Mouse (Mus musculus): ENCODE measurements around the gene Gm45140. TPM values are rescaled to one million over a fixed set of nuclear protein-coding genes. Genes with fewer than 3 reads are reported as not detected.

The Gm45140 gene
- polyA plus RNA-seq, 1 experiment from 2014 or later = 3.3 TPM

DNA sequence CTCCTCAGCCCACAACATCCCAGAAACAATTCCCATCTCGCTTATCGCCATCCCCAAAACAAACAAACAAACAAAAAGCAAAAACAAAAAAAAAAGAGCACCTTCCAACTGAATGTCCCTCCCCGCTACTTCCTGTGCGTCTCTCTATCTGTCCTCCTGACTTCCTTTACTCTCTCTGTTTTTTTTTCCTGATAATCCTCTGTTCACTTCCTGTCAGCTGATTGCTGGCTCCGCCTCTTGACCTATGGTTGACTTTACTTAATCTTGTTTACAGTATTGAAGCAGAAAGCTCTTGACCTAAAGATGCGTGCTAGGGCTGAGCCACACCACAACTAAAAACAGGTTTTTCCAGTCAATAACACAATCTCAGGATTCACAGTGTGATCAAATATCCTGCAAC, 87.1 kb downstream of the Gm45140 start:
- Histone ChIP-seq H3K36me3 (ENCODE audit: insufficient read depth) (no peaks in the 10 kb centered on the region), H3K27me3 (ENCODE audit: insufficient read depth, low read length) (no peaks in the 10 kb centered on the region), H3K27ac (ENCODE audit: low read depth) (peak overlapping the region; percentile 33; the same call in 1 of the 2 replicates), H3K9ac (no peak overlapping the region), H3K4me3 (ENCODE audit: low read depth, low read length) (no peak overlapping the region), H3K4me1 (ENCODE audit: insufficient read depth) (no peaks in the 10 kb centered on the region), H3K9me3 (ENCODE audit: low read depth, low read length) (no peaks in the 10 kb centered on the region), H3K4me2 (no peak overlapping the region)
- no peak for ATAC-seq (ENCODE audit: insufficient read depth)
- peak; percentile 67 for DNase-seq
- 62% methylated on average over 6 of the region's 6 CpGs for WGBS
- TF ChIP-seq CTCF (IDR thresholded peaks at IDR 0.05; ENCODE audit: low read depth) = no peak

GRCm38 (mm10) chr6:87748078-87748477, 87.5 kb downstream of the Gm45140 start:
- Histone ChIP-seq H3K36me3 (ENCODE audit: insufficient read depth) (no peaks in the 10 kb centered on the region), H3K4me3 (ENCODE audit: low read depth, low read length) (no peak overlapping the region), H3K9me3 (ENCODE audit: low read depth, low read length) (no peaks in the 10 kb centered on the region), H3K4me1 (ENCODE audit: insufficient read depth) (no peaks in the 10 kb centered on the region), H3K9ac (no peak overlapping the region), H3K4me2 (no peak overlapping the region), H3K27ac (ENCODE audit: low read depth) (peak overlapping the region; percentile 33; the same call in 1 of the 2 replicates), H3K27me3 (ENCODE audit: insufficient read depth, low read length) (no peaks in the 10 kb centered on the region)
- no peak for TF ChIP-seq CTCF (IDR thresholded peaks at IDR 0.05; ENCODE audit: low read depth)
- no peak for DNase-seq
- 75% methylated on average over 2 of the region's 2 CpGs for WGBS
- ATAC-seq (ENCODE audit: insufficient read depth) = no peak

DNA sequence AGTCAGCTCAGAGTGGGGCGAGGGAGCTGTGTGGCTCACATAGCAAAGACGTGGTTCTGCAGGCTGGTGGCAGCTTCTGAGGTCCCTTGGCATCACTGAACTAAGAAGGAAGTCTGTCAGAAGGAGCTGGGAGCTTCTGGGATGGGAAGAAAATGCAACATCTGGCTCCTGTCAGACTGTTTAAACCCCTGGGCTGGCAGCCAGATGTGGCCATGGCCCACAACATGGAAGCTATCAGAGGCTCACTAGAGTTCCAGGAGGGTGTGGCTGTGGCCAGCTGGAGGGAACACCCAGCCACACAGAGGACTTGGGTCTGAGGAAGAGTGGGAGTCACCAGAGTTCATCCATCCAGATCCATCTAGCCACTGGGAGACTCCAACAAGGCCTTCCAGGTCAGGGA, 88.7 kb downstream of the Gm45140 start:
- no peaks in the 10 kb centered on the region for H3K4me1 ChIP-seq (ENCODE audit: insufficient read depth)
- H3K4me3 ChIP-seq (ENCODE audit: low read depth, low read length) = no peak overlapping the region
- ATAC-seq (ENCODE audit: insufficient read depth) (peak; percentile 89), DNase-seq (peak; percentile 89)
- no peaks in the 10 kb centered on the region for H3K36me3 ChIP-seq (ENCODE audit: insufficient read depth)
- no peak for TF ChIP-seq CTCF (IDR thresholded peaks at IDR 0.05; ENCODE audit: low read depth)
- H3K9me3 ChIP-seq (ENCODE audit: low read depth, low read length) = no peaks in the 10 kb centered on the region
- 45% methylated on average over 2 of the region's 2 CpGs for WGBS
- no peak overlapping the region for H3K9ac ChIP-seq
- H3K4me2 ChIP-seq = no peak overlapping the region
- H3K27me3 ChIP-seq (ENCODE audit: insufficient read depth, low read length) = no peaks in the 10 kb centered on the region
- H3K27ac ChIP-seq (ENCODE audit: low read depth) = peak overlapping the region; percentile 26; the same call in 1 of the 2 replicates

DNA sequence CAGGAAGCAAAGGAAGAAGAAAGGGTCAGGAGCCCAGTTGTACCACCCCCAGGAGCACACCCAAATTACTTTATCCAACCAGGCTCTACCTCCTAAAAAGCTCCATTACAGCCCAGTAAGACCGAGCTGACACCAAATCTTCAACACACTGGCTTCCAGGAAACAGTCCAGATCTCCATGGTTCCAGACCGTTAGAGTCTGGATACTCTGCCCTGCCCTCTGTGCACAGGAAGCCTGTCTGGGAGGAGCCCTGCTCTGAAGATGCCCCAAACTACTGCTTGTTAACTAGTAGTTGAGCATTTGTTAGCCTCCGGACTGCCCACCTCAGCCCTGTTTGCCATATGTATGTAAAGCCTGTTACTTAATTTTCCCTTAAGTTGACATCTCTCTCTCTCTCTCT, 89.5 kb downstream of the Gm45140 start:
- peak; percentile 64 for DNase-seq
- no peaks in the 10 kb centered on the region for H3K27me3 ChIP-seq (ENCODE audit: insufficient read depth, low read length)
- WGBS = 39% methylated on average over 3 of the region's 3 CpGs
- no peaks in the 10 kb centered on the region for H3K9me3 ChIP-seq (ENCODE audit: low read depth, low read length)
- ATAC-seq (ENCODE audit: insufficient read depth) = no peak
- no peak overlapping the region for H3K4me2 ChIP-seq
- no peak overlapping the region for H3K9ac ChIP-seq
- no peaks in the 10 kb centered on the region for H3K36me3 ChIP-seq (ENCODE audit: insufficient read depth)
- H3K4me1 ChIP-seq (ENCODE audit: insufficient read depth) = no peaks in the 10 kb centered on the region
- peak overlapping the region; percentile 21; the same call in 1 of the 2 replicates for H3K27ac ChIP-seq (ENCODE audit: low read depth)
- H3K4me3 ChIP-seq (ENCODE audit: low read depth, low read length) = no peak overlapping the region
- TF ChIP-seq CTCF (IDR thresholded peaks at IDR 0.05; ENCODE audit: low read depth) = no peak

DNA sequence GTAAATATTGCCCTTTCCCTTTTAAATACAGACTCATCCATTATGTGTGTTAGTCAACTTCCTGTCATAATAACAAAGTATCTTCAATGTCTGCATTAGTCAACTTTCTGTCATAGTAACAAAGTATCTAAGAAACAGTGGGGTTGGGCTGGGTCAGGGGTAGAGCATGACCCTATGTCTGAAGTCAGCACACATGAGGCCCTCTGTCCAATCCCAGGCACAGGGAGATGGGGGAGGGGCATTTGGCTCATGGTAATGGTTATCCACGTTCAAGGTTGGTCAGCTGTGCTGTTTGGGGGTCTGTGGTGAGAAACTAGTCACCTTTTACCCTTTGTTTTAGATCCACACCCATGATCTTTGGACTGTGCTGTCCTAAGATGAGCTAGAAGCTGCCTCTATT, 90.3 kb downstream of the Gm45140 start:
- Histone ChIP-seq H3K4me1 (ENCODE audit: insufficient read depth) (peaks cover 5% of the 10 kb centered on the region; the same call in 1 of the 2 replicates), H3K4me2 (no peak overlapping the region), H3K9ac (no peak overlapping the region), H3K36me3 (ENCODE audit: insufficient read depth) (no peaks in the 10 kb centered on the region), H3K27ac (ENCODE audit: low read depth) (no peak overlapping the region), H3K27me3 (ENCODE audit: insufficient read depth, low read length) (no peaks in the 10 kb centered on the region), H3K4me3 (ENCODE audit: low read depth, low read length) (no peak overlapping the region), H3K9me3 (ENCODE audit: low read depth, low read length) (no peaks in the 10 kb centered on the region)
- 41% methylated on average over 1 of the region's 1 CpGs for WGBS
- TF ChIP-seq CTCF (IDR thresholded peaks at IDR 0.05; ENCODE audit: low read depth) = no peak
- DNase-seq (no peak), ATAC-seq (ENCODE audit: insufficient read depth) (no peak)

GRCm38 (mm10) chr6:87744632-87745031, 91.0 kb downstream of the Gm45140 start:
- no peak for TF ChIP-seq CTCF (IDR thresholded peaks at IDR 0.05; ENCODE audit: low read depth)
- no peak overlapping the region for H3K27ac ChIP-seq (ENCODE audit: low read depth)
- H3K4me3 ChIP-seq (ENCODE audit: low read depth, low read length) = no peak overlapping the region
- H3K36me3 ChIP-seq (ENCODE audit: insufficient read depth) = no peaks in the 10 kb centered on the region
- peaks cover 8% of the 10 kb centered on the region; the same call in 1 of the 2 replicates for H3K4me1 ChIP-seq (ENCODE audit: insufficient read depth)
- WGBS = 65% methylated on average over 3 of the region's 3 CpGs
- no peak overlapping the region for H3K9ac ChIP-seq
- no peaks in the 10 kb centered on the region for H3K27me3 ChIP-seq (ENCODE audit: insufficient read depth, low read length)
- H3K4me2 ChIP-seq = no peak overlapping the region
- H3K9me3 ChIP-seq (ENCODE audit: low read depth, low read length) = no peaks in the 10 kb centered on the region
- ATAC-seq (ENCODE audit: insufficient read depth) (no peak), DNase-seq (no peak)

GRCm38 (mm10) chr6:87743281-87743680, 92.3 kb downstream of the Gm45140 start:
- H3K27ac ChIP-seq (ENCODE audit: low read depth) = no peak overlapping the region
- H3K27me3 ChIP-seq (ENCODE audit: insufficient read depth, low read length) = no peaks in the 10 kb centered on the region
- WGBS = 70% methylated on average over 5 of the region's 5 CpGs
- no peak overlapping the region for H3K4me2 ChIP-seq
- DNase-seq (no peak), ATAC-seq (ENCODE audit: insufficient read depth) (no peak)
- H3K36me3 ChIP-seq (ENCODE audit: insufficient read depth) = no peaks in the 10 kb centered on the region
- no peak for TF ChIP-seq CTCF (IDR thresholded peaks at IDR 0.05; ENCODE audit: low read depth)
- H3K9me3 ChIP-seq (ENCODE audit: low read depth, low read length) = no peaks in the 10 kb centered on the region
- H3K4me3 ChIP-seq (ENCODE audit: low read depth, low read length) = no peak overlapping the region
- H3K9ac ChIP-seq = no peak overlapping the region
- peaks cover 8% of the 10 kb centered on the region; the same call in 1 of the 2 replicates for H3K4me1 ChIP-seq (ENCODE audit: insufficient read depth)

DNA sequence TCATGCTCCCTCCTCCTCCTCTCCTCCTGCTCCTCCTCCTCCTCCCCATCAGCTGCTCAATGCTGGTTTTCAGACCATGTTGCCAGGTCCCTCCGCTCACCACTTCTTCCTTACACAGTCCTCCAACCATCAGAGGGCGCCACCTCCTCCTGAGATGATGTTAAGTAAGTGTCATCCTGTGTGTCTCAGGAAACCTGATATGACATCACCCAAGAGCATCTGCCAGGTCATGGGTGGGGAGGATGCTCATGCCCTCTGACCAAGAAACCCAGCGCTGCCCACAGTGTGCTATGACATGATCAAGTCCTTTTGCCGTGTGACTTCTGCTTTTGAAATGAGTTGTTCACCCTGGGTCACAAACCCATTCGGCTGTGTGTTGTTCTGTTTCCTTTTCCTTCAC, 92.8 kb downstream of the Gm45140 start:
- Histone ChIP-seq H3K9ac (no peak overlapping the region), H3K9me3 (ENCODE audit: low read depth, low read length) (no peaks in the 10 kb centered on the region), H3K4me3 (ENCODE audit: low read depth, low read length) (no peak overlapping the region), H3K4me1 (ENCODE audit: insufficient read depth) (peaks cover 8% of the 10 kb centered on the region; the same call in 1 of the 2 replicates), H3K27me3 (ENCODE audit: insufficient read depth, low read length) (no peaks in the 10 kb centered on the region), H3K36me3 (ENCODE audit: insufficient read depth) (no peaks in the 10 kb centered on the region), H3K27ac (ENCODE audit: low read depth) (no peak overlapping the region), H3K4me2 (no peak overlapping the region)
- no peak for DNase-seq
- WGBS = 79% methylated on average over 5 of the region's 5 CpGs
- peak; percentile 37 for TF ChIP-seq CTCF (IDR thresholded peaks at IDR 0.05; ENCODE audit: low read depth)
- no peak for ATAC-seq (ENCODE audit: insufficient read depth)

All from lung, embryonic 14.5 days (tissue).